Mouse (Mus musculus): ENCODE data around the gene Gm43302.
"Not testable (repeated sequence)": the region's sequence is repeated elsewhere in the genome, so short reads cannot be mapped to it uniquely, and the experiment has no call there.

Gene Gm43302

DNA sequence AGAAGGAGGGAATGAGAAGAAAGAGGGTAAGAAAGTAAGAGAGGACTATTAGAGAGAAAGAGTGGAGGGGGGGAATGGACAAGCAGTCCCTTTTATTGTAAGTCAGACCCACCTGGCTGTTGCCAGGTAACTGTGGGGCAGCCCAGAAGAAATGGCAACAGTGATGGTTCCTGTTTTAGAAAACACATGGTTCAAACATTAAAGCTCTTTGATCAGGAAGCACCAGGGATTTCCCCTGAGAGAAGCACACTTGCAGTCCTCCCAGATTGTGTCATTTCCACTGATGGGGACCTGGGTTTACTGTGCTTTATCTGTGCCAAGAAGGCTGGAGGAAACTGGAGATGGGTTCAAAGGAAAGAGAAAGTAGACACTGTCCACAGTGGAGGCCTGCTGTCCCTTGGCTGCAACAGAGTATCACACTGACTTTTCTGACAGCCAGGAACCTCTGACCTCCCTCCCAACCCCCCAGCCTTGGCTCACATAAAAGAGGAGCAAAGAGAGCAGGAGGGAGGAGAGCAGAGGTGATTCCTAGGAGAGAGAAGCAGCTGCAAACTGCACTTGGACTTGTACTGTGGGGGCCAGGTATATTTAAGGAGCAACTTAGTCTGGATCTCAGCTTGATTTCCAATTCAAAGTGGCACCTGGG is 95.5 kb downstream of the Gm43302 start:
- not testable (repeated sequence) for DNase-seq

DNA sequence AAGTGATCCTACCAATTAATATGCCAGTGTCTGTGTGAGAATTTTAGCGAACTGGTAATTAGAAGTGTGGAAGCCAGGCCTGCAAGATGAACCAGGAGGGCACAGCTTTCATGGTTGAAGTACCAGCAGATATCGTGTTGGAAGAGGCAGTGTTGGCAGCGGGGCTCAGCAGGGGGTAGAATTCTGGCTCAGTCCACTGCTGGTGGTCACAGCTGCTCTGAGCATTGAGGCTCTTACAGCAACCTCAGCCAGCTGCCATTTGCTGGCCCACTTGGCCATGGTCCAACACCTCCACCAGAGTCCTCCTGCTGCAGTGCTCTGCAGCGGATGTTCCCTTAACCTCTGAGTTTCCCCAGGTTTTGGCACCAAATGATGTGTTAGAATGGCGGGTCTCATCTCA is 97.2 kb downstream of the Gm43302 start:
- peak; percentile 1 for DNase-seq

DNA sequence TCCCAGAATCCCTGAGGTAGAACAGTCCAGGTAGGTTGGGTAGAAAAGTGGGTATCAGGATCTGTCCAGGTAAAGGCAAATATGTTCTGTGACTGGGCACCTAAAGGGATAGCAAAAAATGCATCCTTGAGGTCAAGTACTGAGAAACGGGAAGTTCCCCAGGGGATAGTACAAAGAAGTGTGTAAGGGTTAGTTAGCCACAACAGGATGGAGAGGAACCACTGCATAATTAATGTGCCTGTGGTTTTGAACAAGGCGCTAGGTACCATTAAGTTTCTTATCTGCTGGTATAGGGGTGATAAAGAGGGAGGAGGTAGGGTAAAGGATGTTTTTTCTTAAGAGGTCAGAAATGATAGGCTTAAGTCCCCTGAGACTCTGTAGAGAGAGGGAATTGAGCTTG is 101.0 kb downstream of the Gm43302 start:
- not testable (repeated sequence) for DNase-seq

DNA sequence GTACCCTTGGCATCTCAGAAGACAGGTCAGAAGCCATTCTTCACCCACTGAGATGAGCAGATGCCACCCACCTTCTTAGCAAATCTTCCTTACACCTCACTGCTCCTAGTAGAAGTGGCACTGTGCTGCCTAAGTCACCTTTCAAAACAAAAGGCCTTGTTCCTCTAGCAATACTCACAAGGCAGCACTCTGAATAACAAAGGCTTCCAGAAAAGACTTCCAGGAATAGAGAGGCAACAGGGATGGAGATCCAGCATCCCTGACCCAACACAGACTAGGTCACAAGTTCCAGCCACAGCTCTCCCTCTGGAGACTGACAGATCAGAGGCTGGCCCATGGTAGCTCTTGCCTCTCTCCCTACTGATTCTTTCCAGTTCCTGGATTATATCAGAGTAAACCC is 112.0 kb downstream of the Gm43302 start:
- DNase-seq = no peak
